Mouse (Mus musculus): ENCODE results near the gene Hist1h2ad. TPM values are rescaled to one million over a fixed set of nuclear protein-coding genes. Genes with fewer than 3 reads are reported as not detected.
"Not testable (repeated sequence)": the region's sequence is repeated elsewhere in the genome, so short reads cannot be mapped to it uniquely, and the experiment has no call there.

The Hist1h2ad gene
- polyA plus RNA-seq, 1 experiment: 8.3 TPM

DNA sequence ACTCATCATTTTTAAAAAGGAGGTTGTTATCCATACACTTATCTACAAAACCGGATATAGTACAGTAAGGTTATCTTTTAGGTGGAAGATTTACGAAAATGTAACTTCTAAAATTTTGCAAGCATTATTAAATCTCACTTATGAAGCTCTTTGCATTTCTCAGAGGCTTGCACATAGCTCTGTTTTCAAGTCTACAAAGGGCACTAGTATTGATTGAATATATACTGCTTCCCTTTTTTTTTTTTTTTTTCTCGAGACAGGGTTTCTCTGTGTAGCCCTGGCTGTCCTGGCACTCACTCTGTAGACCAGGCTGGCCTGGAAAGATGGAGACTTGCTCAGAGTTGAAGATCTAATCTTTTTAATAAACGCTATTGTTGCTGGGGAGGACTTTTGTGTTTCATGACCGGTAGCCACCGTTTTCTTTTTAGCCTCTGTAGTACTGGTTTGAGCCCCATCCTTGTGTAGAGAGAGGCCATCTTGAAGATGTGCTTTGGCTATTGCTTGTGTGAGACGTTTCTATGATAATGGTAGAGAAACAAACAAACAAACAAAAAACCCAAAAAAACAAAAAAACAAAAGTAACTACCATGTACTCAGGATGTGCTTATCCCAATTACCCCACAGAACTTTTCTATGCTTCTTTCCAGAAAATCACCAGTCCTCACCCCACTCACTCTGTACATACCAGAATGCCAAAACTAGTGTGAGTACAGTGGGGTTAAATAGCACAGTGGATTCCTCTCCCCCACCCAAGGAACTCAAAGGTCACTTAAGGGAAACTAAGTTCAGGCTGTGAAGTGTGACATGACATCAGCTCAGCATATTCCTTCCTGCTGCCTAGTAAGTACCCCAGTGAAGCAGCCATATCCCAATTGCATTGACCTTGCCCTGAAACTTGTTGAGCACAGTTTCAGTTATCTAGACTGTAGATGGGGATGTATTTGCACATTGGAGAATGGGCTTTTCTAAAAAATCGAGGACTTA lies 22.0 kb upstream of the Hist1h2ad start:
- H3K4me3 ChIP-seq (replicated peaks): peak overlapping the region; percentile 68
- TF ChIP-seq TAL1 (IDR thresholded peaks at IDR 0.05; ENCODE audit: low read length): no peak
- no peak for TF ChIP-seq GATA1 (IDR thresholded peaks at IDR 0.05; ENCODE audit: low read length)
- H3K36me3 ChIP-seq (ENCODE audit: control insufficient read depth): no peaks in the 10 kb centered on the region; the same call in 1 of the 2 replicates
- no peaks in the 10 kb centered on the region for H3K27me3 ChIP-seq (ENCODE audit: control insufficient read depth)
- H3K9me3 ChIP-seq (ENCODE audit: control insufficient read depth, low read length): no peaks in the 10 kb centered on the region
- H3K4me1 ChIP-seq (ENCODE audit: control insufficient read depth): peaks cover 80% of the 10 kb centered on the region

DNA sequence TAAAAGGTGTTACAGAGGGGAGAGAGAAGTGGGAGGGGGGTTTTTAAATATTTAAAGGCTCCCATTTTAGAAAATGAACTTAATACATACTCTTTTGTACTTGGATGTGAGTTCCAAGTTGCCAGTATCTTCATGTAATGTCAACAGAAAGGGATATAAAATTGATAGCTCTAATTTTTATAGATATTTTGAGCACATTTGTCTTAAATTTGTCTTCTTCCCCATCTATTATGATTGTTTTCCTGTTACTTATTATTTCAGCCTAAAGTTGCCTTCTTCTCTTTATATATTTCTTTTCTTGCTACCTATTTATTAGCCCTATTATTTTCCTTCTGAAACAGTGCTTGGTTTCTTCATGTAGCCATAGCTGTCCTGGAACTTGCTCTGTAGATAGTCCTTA lies 21.2 kb upstream of the Hist1h2ad start, which contains the start of gene Hist1h1d:
TSS of gene Hist1h1d (plus strand) at position 301 of the 400 bp plus-strand sequence.
- H3K4me3 ChIP-seq (replicated peaks): peak within 1 kb of the TSS; percentile 80
- no peaks in the 10 kb centered on the region; the same call in 1 of the 2 replicates for H3K36me3 ChIP-seq (ENCODE audit: control insufficient read depth)
- H3K9me3 ChIP-seq (ENCODE audit: control insufficient read depth, low read length): no peaks in the 10 kb centered on the region
- no peak for TF ChIP-seq TAL1 (IDR thresholded peaks at IDR 0.05; ENCODE audit: low read length)
- peaks cover 77% of the 10 kb centered on the region for H3K4me1 ChIP-seq (ENCODE audit: control insufficient read depth)
- no peaks in the 10 kb centered on the region for H3K27me3 ChIP-seq (ENCODE audit: control insufficient read depth)

DNA sequence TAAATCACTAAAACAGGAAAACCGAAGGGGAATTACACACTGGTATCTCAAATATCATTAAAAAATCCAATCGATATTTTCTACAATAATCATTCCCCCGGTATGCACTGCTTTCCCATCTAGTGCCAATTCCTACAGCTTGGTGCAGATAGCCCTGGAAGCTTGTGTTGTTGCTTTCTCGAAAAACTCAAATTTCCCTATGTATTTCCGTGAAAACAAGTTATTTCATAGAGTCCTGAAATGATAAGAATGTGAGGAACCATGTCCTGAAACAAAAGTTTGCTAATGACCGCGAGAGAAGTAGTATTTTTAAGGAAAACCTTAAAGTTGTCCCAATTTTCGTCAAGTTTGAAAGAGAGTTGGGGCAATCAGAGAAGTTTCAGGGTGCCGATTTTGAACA lies 19.8 kb upstream of the Hist1h2ad start:
- Histone ChIP-seq H3K4me1 (ENCODE audit: control insufficient read depth) (peaks cover 76% of the 10 kb centered on the region), H3K27me3 (ENCODE audit: control insufficient read depth) (no peaks in the 10 kb centered on the region), H3K4me3 (replicated peaks) (peak overlapping the region; percentile 80), H3K9me3 (ENCODE audit: control insufficient read depth, low read length) (no peaks in the 10 kb centered on the region), H3K36me3 (ENCODE audit: control insufficient read depth) (no peaks in the 10 kb centered on the region; the same call in 1 of the 2 replicates)
- TF ChIP-seq TAL1 (IDR thresholded peaks at IDR 0.05; ENCODE audit: low read length): no peak
- TF ChIP-seq GATA1 (IDR thresholded peaks at IDR 0.05; ENCODE audit: low read length): no peak

DNA sequence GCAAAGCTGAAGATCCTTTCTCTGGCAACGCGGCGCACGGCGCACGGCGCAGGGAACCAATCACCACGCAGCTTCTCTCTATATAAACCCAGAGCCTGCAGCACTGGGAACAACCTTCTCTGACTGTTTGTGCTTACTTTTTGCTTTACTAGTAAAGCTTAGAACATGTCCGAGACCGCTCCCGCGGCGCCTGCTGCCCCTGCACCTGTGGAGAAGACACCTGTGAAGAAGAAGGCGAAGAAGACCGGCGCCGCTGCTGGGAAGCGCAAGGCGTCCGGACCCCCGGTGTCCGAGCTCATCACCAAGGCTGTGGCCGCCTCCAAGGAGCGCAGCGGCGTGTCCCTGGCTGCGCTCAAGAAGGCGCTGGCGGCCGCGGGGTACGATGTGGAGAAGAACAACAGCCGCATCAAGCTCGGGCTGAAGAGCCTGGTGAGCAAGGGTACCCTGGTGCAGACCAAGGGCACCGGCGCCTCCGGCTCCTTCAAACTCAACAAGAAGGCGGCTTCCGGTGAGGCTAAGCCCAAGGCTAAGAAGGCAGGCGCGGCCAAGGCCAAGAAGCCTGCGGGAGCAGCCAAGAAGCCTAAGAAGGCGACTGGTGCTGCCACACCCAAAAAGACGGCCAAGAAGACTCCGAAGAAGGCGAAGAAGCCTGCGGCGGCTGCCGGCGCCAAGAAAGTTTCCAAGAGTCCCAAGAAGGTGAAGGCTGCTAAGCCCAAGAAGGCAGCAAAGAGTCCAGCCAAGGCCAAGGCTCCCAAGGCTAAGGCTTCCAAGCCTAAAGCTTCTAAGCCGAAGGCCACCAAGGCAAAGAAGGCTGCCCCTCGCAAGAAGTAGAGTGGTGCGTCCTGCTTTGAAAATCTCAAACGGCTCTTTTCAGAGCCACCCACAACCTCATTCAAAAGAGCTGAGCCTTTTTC lies 19.0 kb upstream of the Hist1h2ad start:
- Histone ChIP-seq H3K27me3 (ENCODE audit: control insufficient read depth) (no peaks in the 10 kb centered on the region), H3K36me3 (ENCODE audit: control insufficient read depth) (no peaks in the 10 kb centered on the region; the same call in 1 of the 2 replicates), H3K4me3 (replicated peaks) (peak overlapping the region; percentile 80), H3K4me1 (ENCODE audit: control insufficient read depth) (peaks cover 68% of the 10 kb centered on the region), H3K9me3 (ENCODE audit: control insufficient read depth, low read length) (no peaks in the 10 kb centered on the region)
- TF ChIP-seq TAL1 (IDR thresholded peaks at IDR 0.05; ENCODE audit: low read length) (no peak), GATA1 (IDR thresholded peaks at IDR 0.05; ENCODE audit: low read length) (no peak)

DNA sequence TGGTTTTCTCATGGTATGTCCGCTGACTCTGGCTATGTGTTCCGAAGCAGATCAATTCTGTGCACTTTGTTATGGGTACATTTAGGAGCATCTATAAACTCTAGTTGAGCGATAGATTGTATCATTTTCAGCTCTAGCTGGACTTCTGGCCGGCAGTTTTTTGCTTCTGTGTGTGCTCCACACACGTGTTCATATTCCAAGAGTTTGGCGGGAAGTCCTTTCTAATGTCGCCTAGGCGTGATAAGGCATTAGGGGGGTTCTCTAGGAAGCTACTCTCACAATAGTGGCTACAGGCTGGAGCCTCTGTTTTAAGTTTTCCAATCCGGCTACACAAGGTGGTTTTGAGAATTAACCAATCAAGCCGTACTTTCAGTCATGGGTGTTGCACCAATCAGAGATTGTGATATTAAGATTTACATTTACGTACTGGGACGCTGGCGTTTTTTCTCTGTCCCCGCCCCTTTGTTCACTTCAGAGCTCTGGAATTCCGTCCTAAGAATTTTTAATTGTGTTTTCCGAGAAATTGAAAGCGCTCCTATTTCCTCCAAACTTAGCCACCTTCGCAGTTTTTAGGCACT lies 18.3 kb upstream of the Hist1h2ad start:
- no peaks in the 10 kb centered on the region for H3K9me3 ChIP-seq (ENCODE audit: control insufficient read depth, low read length)
- no peak for TF ChIP-seq TAL1 (IDR thresholded peaks at IDR 0.05; ENCODE audit: low read length)
- TF ChIP-seq GATA1 (IDR thresholded peaks at IDR 0.05; ENCODE audit: low read length): no peak
- peaks cover 65% of the 10 kb centered on the region for H3K4me1 ChIP-seq (ENCODE audit: control insufficient read depth)
- H3K27me3 ChIP-seq (ENCODE audit: control insufficient read depth): no peaks in the 10 kb centered on the region
- H3K36me3 ChIP-seq (ENCODE audit: control insufficient read depth): no peaks in the 10 kb centered on the region; the same call in 1 of the 2 replicates
- H3K4me3 ChIP-seq (replicated peaks): peak overlapping the region; percentile 80

DNA sequence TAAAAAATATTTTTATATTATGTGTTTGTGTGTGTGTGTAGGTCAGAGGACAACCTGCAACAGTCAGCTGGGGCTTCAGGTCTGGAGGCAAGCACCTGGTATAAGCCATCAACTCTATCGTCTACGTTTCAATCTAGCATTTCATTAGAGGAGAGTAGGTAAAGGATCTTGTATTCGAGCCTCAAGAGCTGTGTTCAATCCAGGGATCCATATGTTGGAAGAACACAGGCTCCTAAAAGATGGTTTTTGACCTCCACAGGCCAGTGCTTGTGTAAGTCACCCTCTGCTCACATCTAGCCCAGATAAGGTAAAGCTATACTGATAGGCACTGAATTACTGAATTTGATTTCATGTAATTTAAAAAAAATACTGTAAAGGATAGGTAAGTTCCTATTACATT lies 17.3 kb upstream of the Hist1h2ad start:
- TF ChIP-seq GATA1 (IDR thresholded peaks at IDR 0.05; ENCODE audit: low read length) (no peak), TAL1 (IDR thresholded peaks at IDR 0.05; ENCODE audit: low read length) (no peak)
- Histone ChIP-seq H3K27me3 (ENCODE audit: control insufficient read depth) (no peaks in the 10 kb centered on the region), H3K4me3 (replicated peaks) (peak overlapping the region; percentile 80), H3K36me3 (ENCODE audit: control insufficient read depth) (no peaks in the 10 kb centered on the region; the same call in 1 of the 2 replicates), H3K4me1 (ENCODE audit: control insufficient read depth) (peaks cover 56% of the 10 kb centered on the region), H3K9me3 (ENCODE audit: control insufficient read depth, low read length) (no peaks in the 10 kb centered on the region)

DNA sequence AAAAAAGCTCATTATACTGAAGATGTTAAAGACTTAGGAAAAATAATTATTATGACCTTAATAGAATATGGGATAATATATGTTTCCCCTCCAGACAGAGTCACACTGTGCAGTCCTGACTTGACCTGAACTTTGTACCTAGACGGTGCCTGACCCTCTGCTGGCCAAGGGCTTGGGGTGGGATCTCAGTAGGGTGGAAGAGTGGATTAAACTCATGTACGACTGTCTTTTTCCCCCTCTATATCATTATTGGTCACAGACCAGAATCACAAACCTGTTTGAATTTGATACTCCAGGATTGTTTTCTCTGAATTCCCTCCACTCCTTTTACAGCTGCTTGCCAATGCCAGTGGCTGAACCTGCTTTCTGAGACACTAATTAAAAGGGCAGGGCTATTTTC lies 13.5 kb upstream of the Hist1h2ad start:
- H3K9me3 ChIP-seq (ENCODE audit: control insufficient read depth, low read length); H3K27me3 ChIP-seq (ENCODE audit: control insufficient read depth); H3K36me3 ChIP-seq (ENCODE audit: control insufficient read depth): not testable (repeated sequence)
- Histone ChIP-seq H3K4me3 (replicated peaks) (peak overlapping the region; percentile 56), H3K4me1 (ENCODE audit: control insufficient read depth) (peaks cover 51% of the 10 kb centered on the region)

DNA sequence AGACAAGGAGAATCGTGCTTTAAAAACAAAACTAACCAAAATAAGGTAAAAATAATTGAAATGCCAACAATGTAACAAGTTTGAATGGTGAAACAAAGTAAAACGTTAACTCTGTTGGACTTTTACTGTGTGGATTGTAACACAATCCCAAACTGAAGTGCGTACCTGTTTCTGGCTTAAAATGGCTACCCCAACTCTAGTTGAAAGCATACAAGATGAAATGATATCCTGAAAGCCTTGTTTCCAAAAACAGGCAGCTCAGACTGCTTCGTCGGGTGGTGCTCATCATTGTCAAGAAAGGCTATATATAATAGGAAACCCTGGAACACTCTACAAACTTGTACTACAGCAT lies 12.7 kb upstream of the Hist1h2ad start:
- H3K9me3 ChIP-seq (ENCODE audit: control insufficient read depth, low read length); H3K36me3 ChIP-seq (ENCODE audit: control insufficient read depth); H3K27me3 ChIP-seq (ENCODE audit: control insufficient read depth): not testable (repeated sequence)
- Histone ChIP-seq H3K4me3 (replicated peaks) (peak overlapping the region; percentile 53), H3K4me1 (ENCODE audit: control insufficient read depth) (peaks cover 54% of the 10 kb centered on the region)

DNA sequence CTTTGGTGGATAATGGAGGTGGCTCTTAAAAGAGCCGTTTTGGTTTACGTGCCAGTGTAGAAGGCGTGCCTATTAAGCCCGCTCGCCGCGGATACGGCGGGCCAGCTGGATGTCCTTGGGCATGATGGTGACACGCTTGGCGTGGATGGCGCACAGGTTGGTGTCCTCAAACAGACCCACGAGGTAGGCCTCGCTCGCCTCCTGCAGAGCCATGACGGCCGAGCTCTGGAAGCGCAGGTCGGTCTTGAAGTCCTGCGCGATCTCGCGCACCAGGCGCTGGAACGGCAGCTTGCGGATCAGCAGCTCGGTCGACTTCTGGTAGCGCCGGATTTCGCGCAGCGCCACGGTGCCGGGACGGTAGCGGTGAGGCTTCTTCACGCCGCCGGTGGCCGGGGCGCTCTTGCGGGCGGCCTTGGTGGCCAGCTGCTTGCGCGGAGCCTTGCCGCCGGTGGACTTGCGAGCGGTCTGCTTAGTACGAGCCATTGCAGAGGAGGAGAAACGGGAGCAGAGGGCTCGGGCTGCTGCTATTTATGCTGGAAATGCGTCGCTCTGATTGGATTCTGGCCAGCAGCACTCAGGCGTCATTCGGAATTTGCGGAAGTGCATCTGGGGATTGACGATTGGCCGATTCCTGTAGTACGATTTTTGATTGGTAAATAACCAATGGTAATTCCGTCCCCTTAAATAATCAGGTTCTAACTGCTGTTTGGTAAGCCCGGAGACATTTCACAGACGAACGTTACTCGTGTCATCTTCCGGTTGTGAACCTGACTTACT lies 12.1 kb upstream of the Hist1h2ad start, which contains the start of gene Hist1h3e:
TSS of gene Hist1h3e (minus strand) at position 487 of the 777 bp plus-strand sequence.
- Histone ChIP-seq H3K4me1 (ENCODE audit: control insufficient read depth) (peaks cover 54% of the 10 kb centered on the region), H3K4me3 (replicated peaks) (peak within 1 kb of the TSS; percentile 60)
- H3K27me3 ChIP-seq (ENCODE audit: control insufficient read depth); H3K36me3 ChIP-seq (ENCODE audit: control insufficient read depth); H3K9me3 ChIP-seq (ENCODE audit: control insufficient read depth, low read length): not testable (repeated sequence)

All from erythroblast, embryonic 14.5 days (primary cell).